Mouse (Mus musculus) myocyte (in vitro differentiated cells): ENCODE results near the gene Nudt7.

ENCODE experiments used
- MYOG ChIP-seq, 3 experiments: IDR thresholded peaks; one replicate each; pipeline ENCODE4 v1.6.1; 2011; ENCODE audit warnings: control low read depth in 2 of 3, low read depth in 2 of 3, mild to moderate bottlenecking in 2 of 3; ENCODE audit not compliant: insufficient read length in 2 of 3, control insufficient read depth in 1 of 3, insufficient read depth in 1 of 3
- USF1 ChIP-seq: IDR thresholded peaks from one replicate; pipeline ENCODE4 v1.6.1; 2011; ENCODE audit warnings: low read depth, mild to moderate bottlenecking, control low read depth, moderate library complexity

GRCm38 (mm10) chr8:114094526-114094925 is 38.8 kb upstream of the Nudt7 start:
- TF ChIP-seq USF1, result no peak
- no peak for TF ChIP-seq MYOG (IDR thresholded peaks at IDR 0.05; ENCODE audit: control insufficient read depth in 1 of 3, insufficient read depth in 1 of 3, insufficient read length in 2 of 3, low read depth in 2 of 3)
